Mouse (Mus musculus) adrenal gland, postnatal 10 days (tissue): ENCODE results near the gene Rhbdl3. TPM values are rescaled to one million over a fixed set of nuclear protein-coding genes. Genes with fewer than 3 reads are reported as not detected.
"Not testable (repeated sequence)": the region's sequence is repeated elsewhere in the genome, so short reads cannot be mapped to it uniquely, and the experiment has no call there.

ENCODE experiments used
- DNase-seq: peaks from one replicate; pipeline ENCODE4 v3.0.0; 2021; ENCODE audit warnings: mixed read lengths
- total RNA-seq, 2 experiments: library from RNA; stranded (reverse); gene quantifications; 2 replicates each; pipeline ENCODE4 v1.2.3; 2021

Rhbdl3 gene
- total RNA-seq, 2 experiments from 2014 or later, result 3.0 to 3.9 TPM

GRCm38 (mm10) chr11:80312565-80312964 is 11.9 kb downstream of the Rhbdl3 start:
- peak; percentile 60 for DNase-seq

- no peak for DNase-seq
Observed at GRCm38 (mm10) chr11:80313462-80313861, 12.8 kb downstream of the Rhbdl3 start.

- DNase-seq, result no peak
Observed at GRCm38 (mm10) chr11:80313944-80314343, 13.2 kb downstream of the Rhbdl3 start.

- no peak for DNase-seq
Observed at GRCm38 (mm10) chr11:80315743-80316639, 15.3 kb downstream of the Rhbdl3 start.

DNA sequence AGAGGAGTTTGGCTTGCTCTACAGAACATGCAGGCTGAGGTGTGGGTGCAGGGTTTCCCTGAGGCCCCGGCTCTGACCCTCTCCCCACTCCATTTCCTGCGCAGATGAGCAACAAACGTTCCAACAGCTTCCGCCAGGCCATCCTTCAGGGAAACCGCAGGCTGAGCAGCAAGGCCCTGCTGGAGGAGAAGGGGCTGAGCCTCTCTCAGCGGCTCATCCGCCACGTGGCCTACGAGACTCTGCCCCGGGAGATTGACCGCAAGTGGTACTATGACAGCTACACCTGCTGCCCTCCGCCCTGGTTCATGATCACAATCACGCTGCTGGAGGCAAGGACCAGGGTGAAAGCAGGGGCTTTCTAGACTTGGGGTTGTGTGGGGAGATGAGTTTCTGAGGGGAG is 22.5 kb downstream of the Rhbdl3 start:
- DNase-seq, result no peak

DNA sequence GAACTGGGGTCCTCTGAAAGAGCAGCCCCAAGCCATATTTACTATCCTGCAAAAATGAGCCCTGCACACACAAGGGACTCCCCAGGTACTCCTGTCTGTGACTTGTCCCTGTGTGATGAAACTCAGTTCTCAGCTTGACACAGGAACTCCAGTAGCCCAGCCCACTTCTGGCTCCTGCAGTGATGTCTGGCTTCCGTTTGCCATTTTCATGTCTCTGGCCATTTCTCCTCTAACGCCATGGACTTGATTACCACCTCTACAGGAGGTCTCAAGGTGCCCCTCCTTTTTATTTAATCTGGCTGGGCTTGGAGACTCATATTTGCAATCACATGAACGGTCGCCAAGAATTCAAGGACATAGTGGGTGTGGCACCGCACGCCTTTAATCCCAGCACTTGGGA is 23.9 kb downstream of the Rhbdl3 start:
- DNase-seq, result no peak

DNA sequence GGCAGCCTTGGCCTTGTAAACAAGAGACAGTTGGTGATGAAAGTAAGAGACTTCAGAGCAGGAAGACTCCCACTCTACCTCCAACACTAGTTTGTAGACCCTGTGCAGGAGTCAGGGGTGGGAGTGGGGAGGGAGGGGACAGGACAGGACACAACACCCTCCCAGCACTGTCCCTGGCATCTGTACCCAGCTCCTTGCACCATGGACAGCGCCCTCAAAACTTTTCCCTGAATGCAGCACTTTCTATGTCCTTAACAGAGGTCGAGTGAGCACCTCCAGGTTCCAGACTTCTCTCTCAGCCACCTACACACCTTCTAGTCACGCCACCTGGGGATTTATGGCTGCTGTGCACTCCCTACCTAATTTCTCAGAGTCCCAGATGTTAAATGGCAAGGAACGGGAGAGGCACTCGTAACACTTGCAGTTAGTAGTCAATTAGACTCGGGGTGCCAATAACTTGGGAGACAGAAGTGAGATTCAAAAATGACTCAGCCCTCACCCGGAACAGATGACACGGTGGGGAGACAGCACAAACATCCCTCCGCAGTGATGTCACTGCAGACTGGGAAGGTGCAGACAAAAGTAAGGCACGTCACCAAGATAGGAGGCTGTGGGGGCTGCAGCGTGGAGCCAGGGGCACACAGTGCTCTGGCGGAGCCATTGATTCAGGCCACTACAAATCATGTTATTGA is 32.1 kb downstream of the Rhbdl3 start:
- DNase-seq, result peak; percentile 26

- DNase-seq, result peak; percentile 43
Observed at GRCm38 (mm10) chr11:80335609-80336350, 35.1 kb downstream of the Rhbdl3 start.

- DNase-seq, result peak; percentile 25
Observed at GRCm38 (mm10) chr11:80336351-80336730, 35.6 kb downstream of the Rhbdl3 start.

- DNase-seq, result no peak
Observed at GRCm38 (mm10) chr11:80342482-80342881, 41.8 kb downstream of the Rhbdl3 start.

GRCm38 (mm10) chr11:80351832-80352430 is 51.2 kb downstream of the Rhbdl3 start:
- DNase-seq, result peak; percentile 94

DNA sequence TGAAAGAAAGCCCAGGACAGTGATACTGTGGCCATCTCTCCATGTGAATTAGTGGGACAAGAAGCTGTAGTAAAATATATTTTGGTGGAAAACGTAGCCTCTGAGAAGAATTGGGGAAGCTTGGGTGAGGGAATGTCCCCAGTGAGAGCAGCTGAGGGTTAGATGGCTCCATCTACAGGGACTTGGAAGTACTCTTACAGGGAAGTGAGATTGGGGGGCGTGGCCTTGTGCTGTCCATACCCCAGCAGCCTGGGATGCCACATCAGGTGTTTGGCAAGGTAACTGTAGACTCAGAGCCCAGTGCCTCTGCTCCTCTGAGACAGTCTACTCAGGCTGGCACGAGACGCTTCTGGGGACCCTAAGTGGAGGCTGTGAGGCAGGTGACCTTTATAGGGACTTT is 54.1 kb downstream of the Rhbdl3 start:
- DNase-seq, result no peak

- DNase-seq, result no peak
Observed at GRCm38 (mm10) chr11:80368949-80369348, 68.2 kb downstream of the Rhbdl3 start.

DNA sequence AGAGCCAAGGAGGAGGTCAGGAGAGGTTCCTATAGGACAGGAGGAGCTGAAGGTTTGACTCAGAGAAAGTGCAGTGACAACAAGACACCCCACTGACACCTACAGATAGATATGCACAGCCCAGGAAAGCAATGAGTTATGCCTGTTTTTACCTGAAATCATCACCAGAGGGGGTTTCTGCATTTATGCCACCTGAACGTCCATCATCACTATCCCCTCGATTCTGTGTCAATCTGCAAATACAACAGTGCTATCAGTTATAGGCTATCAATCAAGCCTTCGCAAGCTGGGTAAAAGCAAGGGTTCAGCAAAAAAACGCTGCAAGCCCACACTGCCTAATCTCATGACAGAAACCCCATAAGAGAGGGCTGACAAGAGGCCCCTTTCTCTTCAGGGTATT is 75.9 kb downstream of the Rhbdl3 start:
- DNase-seq, result no peak

GRCm38 (mm10) chr11:80377712-80378451 is 77.2 kb downstream of the Rhbdl3 start, which contains the start of gene 5730455P16Rik:
TSS of gene 5730455P16Rik (minus strand) at chr11:80378034.
- DNase-seq, result peak; percentile 91

DNA sequence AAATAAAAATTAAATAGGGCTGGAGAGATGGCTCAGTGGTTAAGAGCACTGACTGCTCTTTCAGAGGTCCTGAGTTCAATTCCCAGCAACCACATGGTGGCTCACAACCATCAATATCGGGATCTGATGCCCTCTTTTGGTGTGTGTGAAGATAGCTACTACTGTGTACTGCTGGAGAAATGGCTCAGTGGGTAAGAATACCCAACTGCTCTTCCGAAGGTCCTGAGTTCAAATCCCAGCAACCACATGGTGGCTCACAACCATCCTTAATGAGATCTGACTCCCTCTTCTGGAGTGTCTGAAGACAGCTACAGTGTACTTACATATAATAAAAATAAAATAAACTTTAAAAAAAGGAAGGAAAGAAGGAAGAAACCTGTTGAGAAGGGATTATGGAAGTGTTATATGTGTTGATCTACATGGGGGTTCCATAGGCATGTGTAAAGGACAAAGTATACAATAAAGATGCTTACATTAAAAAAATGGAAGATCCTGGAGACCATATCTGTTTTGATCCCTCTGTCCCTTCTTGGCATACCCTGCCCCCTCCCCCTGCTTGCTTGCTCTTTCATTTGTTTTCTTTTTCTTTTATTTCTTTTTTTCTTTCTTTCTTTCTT is 77.8 kb downstream of the Rhbdl3 start:
- DNase-seq, result not testable (repeated sequence)

DNA sequence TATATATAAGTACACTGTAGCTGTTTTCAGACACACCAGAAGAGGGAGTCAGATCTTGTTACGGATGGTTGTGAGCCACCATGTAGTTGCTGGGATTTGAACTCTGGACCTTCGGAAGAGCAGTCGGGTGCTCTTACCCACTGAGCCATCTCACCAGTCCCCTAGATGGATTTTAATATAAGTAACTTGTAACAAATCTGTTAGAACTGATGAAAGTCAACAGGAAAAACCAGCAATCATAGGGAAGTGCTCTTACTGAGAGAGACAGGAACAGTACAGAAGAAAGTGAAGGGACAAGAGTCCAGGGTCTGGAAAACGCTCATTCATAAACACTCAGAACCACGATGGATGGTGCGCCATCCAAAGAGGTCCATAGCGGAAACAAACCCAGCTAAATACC is 78.5 kb downstream of the Rhbdl3 start:
- DNase-seq, result not testable (repeated sequence)

DNA sequence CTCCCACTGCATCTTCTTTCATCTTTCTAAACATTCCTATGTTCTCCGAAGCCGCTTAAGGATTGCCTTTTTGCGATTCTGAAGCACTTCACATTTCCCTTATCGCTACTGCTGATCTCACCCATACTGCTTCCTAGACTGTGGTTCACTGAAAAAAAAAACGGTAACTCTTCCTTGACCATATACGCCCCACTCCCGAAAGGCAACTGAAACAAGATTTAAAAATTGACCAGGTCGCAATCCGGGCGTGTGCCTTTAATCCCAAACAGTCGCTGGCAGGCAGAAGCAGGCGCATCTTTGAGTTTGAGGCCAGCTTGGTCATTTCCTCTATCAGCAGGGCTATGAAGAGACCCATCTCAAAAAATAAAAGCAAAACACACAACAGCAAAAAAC is 81.9 kb downstream of the Rhbdl3 start:
- peak; percentile 52 for DNase-seq

DNA sequence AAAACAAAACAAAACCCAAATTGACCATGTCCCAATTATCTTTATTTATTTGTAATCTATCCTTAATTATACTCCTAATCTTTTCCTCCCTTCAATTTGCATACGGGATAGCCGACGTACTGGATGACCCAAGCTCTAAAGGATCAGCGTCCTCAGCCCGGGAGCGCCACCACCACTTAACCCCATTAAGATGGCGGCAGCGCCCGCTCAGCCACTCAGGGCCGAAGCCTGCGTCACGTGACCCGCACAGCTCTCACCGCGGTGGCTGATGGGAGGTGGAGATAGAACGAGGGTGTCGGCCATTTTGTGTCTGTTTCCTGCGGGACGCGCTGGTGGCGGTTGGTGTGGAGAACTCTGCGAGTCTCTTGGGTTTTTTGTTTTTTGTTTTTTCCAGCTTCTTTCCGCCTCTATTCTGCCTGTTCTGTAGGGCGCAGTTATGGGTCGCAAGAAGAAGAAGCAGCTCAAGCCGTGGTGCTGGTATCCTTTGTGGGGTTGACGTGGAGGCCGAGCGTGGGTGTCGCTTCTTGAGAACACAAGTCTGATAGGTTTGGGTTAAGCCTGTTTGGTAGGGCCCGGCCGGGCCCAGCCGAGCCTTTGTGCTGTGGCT is 82.4 kb downstream of the Rhbdl3 start, which contains the start of gene Zfp207:
Gene Zfp207 (plus strand): TSS at position 261 of the 607 bp plus-strand sequence.
- DNase-seq, result peak; percentile 99

- DNase-seq, result peak; percentile 60
Observed at GRCm38 (mm10) chr11:80383626-80384046, 82.9 kb downstream of the Rhbdl3 start.
